Mouse (Mus musculus) olfactory bulb, adult 2 months (tissue): ENCODE results near the gene Adat1.

Experiments used
- CTCF ChIP-seq: fragments of 200-500 bp; IDR thresholded peaks from 2 replicates; pipeline ENCODE4 v1.5.1; 2012; ENCODE audit warnings: low read depth, mild to moderate bottlenecking, low read length, moderate library complexity; ENCODE audit not compliant: insufficient read depth
- POLR2A ChIP-seq: fragments of 200-500 bp; IDR thresholded peaks from 2 replicates; pipeline ENCODE4 v1.6.1; 2012; ENCODE audit warnings: mild to moderate bottlenecking, low read depth, low read length, moderate library complexity; ENCODE audit not compliant: insufficient read depth

- TF ChIP-seq CTCF (no peak), POLR2A (no peak)
Observed at GRCm38 (mm10) chr8:111978147-111978546, 14.0 kb downstream of the Adat1 start.
